Mouse (Mus musculus): Measurements from ENCODE around the gene AC109138.7. TPM values are rescaled to one million over a fixed set of nuclear protein-coding genes. Genes with fewer than 3 reads are reported as not detected.

AC109138.7 gene
- total and polyA plus RNA-seq, 3 experiments: not detected

DNA sequence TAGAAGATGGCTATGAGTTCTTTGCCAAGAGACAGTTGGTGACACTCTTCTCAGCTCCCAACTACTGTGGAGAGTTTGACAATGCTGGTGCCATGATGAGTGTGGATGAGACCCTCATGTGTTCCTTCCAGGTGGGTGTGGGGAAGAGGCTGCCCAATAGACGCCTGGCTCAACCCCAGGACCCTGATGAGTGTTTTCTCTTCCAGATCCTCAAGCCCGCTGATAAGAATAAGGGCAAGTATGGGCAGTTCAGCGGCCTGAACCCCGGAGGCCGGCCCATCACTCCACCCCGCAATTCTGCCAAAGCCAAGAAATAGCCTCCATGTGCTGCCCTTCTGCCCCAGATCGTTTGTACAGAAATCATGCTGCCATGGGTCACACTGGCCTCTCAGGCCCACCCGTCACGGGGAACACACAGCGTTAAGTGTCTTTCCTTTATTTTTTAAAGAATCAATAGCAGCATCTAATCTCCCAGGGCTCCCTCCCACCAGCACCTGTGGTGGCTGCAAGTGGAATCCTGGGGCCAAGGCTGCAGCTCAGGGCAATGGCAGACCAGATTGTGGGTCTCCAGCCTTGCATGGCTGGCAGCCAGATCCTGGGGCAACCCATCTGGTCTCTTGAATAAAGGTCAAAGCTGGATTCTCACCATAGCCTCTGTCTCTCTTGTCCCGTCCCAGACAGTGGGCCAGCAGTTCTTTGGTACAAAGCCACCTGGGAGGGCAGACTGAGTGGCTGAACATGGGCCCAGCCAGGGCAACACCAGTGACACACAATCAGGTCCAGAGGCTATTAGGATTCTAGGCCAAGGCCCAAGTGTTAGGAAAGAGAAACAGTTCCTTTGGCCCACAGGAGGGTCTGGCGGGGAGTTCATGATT lies 19.1 kb upstream of the AC109138.7 start:
- Histone ChIP-seq H3K27ac (no peak overlapping the region), H3K9ac (ENCODE audit: low read depth, low read length) (no peak overlapping the region), H3K4me1 (ENCODE audit: control insufficient read depth, insufficient read depth, low read length) (peaks cover 10% of the 10 kb centered on the region), H3K36me3 (ENCODE audit: control insufficient read depth, insufficient read depth, low read length) (peaks cover 12% of the 10 kb centered on the region), H3K4me3 (no peak overlapping the region), H3K79me2 (replicated peaks; ENCODE audit: control insufficient read depth, insufficient read depth, low read length) (peaks cover 5% of the 10 kb centered on the region; the same call in 1 of the 2 replicates), H3K27me3 (ENCODE audit: control insufficient read depth, insufficient read depth, low read length) (no peaks in the 10 kb centered on the region)
- 81% methylated on average over 12 of the region's 12 CpGs for WGBS
- intact Hi-C loops (cut with DNase I): no loop called here
- DNase-seq: no peak
- no peak for TF ChIP-seq CTCF (IDR thresholded peaks at IDR 0.05)
- no peak for TF ChIP-seq POLR2A (IDR thresholded peaks at IDR 0.05; ENCODE audit: insufficient read depth, low read depth, low read length)
- TF ChIP-seq EP300 (IDR thresholded peaks at IDR 0.05; ENCODE audit: insufficient read depth, low read depth, low read length): no peak

DNA sequence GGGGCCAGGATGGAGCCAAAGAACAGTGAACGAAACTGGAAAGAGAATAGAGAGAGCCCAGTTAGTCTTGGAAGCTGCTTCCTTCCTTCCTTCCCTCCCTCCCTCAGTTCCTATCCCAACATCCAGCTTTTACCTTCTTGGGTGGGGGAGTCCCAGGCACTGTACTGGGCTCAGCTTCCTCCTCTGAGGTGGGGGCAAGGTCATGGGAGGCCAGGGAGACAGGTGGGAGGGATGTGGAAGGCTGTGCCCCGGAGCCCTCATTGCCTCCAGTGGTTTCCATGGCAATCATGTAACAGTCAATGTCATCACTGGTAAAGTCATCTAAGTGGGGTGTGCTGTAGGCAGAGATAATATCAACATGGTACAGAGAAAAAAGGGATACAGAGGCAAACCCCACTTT lies 18.1 kb upstream of the AC109138.7 start:
- peaks cover 12% of the 10 kb centered on the region for H3K36me3 ChIP-seq (ENCODE audit: control insufficient read depth, insufficient read depth, low read length)
- DNase-seq: no peak
- H3K27me3 ChIP-seq (ENCODE audit: control insufficient read depth, insufficient read depth, low read length): no peaks in the 10 kb centered on the region
- H3K27ac ChIP-seq: no peak overlapping the region
- peaks cover 5% of the 10 kb centered on the region; the same call in 1 of the 2 replicates for H3K79me2 ChIP-seq (replicated peaks; ENCODE audit: control insufficient read depth, insufficient read depth, low read length)
- H3K4me3 ChIP-seq: no peak overlapping the region
- intact Hi-C loops (cut with DNase I): no loop called here
- H3K9ac ChIP-seq (ENCODE audit: low read depth, low read length): no peak overlapping the region
- TF ChIP-seq POLR2A (IDR thresholded peaks at IDR 0.05; ENCODE audit: insufficient read depth, low read depth, low read length) (no peak), EP300 (IDR thresholded peaks at IDR 0.05; ENCODE audit: insufficient read depth, low read depth, low read length) (no peak), CTCF (IDR thresholded peaks at IDR 0.05) (no peak)
- H3K4me1 ChIP-seq (ENCODE audit: control insufficient read depth, insufficient read depth, low read length): peaks cover 15% of the 10 kb centered on the region
- 24% methylated on average over 2 of the region's 2 CpGs for WGBS

- TF ChIP-seq EP300 (IDR thresholded peaks at IDR 0.05; ENCODE audit: insufficient read depth, low read depth, low read length): no peak
- peak; percentile 34; the same call in 1 of the 2 replicates for TF ChIP-seq POLR2A (IDR thresholded peaks at IDR 0.05; ENCODE audit: insufficient read depth, low read depth, low read length)
- TF ChIP-seq CTCF (IDR thresholded peaks at IDR 0.05): no peak
- Histone ChIP-seq H3K27ac (no peak overlapping the region), H3K4me1 (ENCODE audit: control insufficient read depth, insufficient read depth, low read length) (peaks cover 12% of the 10 kb centered on the region), H3K79me2 (replicated peaks; ENCODE audit: control insufficient read depth, insufficient read depth, low read length) (peaks cover 5% of the 10 kb centered on the region; the same call in 1 of the 2 replicates), H3K36me3 (ENCODE audit: control insufficient read depth, insufficient read depth, low read length) (peaks cover 12% of the 10 kb centered on the region), H3K4me3 (no peak overlapping the region), H3K9ac (ENCODE audit: low read depth, low read length) (no peak overlapping the region), H3K27me3 (ENCODE audit: control insufficient read depth, insufficient read depth, low read length) (no peaks in the 10 kb centered on the region)
- peak; percentile 51 to 64 for DNase-seq
- WGBS: 16% methylated on average over 5 of the region's 5 CpGs
- intact Hi-C loops (cut with DNase I): no loop called here
Observed at GRCm38 (mm10) chr19:4196548-4196947, 17.6 kb upstream of the AC109138.7 start.

- Histone ChIP-seq H3K9ac (ENCODE audit: low read depth, low read length) (no peak overlapping the region), H3K4me3 (no peak overlapping the region), H3K36me3 (ENCODE audit: control insufficient read depth, insufficient read depth, low read length) (peaks cover 12% of the 10 kb centered on the region), H3K27me3 (ENCODE audit: control insufficient read depth, insufficient read depth, low read length) (no peaks in the 10 kb centered on the region), H3K79me2 (replicated peaks; ENCODE audit: control insufficient read depth, insufficient read depth, low read length) (peaks cover 4% of the 10 kb centered on the region; the same call in 1 of the 2 replicates), H3K4me1 (ENCODE audit: control insufficient read depth, insufficient read depth, low read length) (peaks cover 14% of the 10 kb centered on the region), H3K27ac (no peak overlapping the region)
- WGBS: 70% methylated on average over 3 of the region's 3 CpGs
- no peak for DNase-seq
- intact Hi-C loops (cut with DNase I): no loop called here
- TF ChIP-seq POLR2A (IDR thresholded peaks at IDR 0.05; ENCODE audit: insufficient read depth, low read depth, low read length) (no peak), CTCF (IDR thresholded peaks at IDR 0.05) (no peak), EP300 (IDR thresholded peaks at IDR 0.05; ENCODE audit: insufficient read depth, low read depth, low read length) (no peak)
Observed at GRCm38 (mm10) chr19:4197180-4197579, 17.0 kb upstream of the AC109138.7 start.

GRCm38 (mm10) chr19:4201291-4201909 lies 12.8 kb upstream of the AC109138.7 start, which contains the start of gene Rad9a:
TSS of gene Rad9a (minus strand) at chr19:4201662.
- intact Hi-C loops (cut with DNase I): loop anchor here (1.0 to 5.0 kb wide), 3 partner anchors 9 to 104 kb away; partner anchors contain the start of genes Aip, Cdk2ap2, Pitpnm1 and Ppp1ca
- Histone ChIP-seq H3K4me3 (peak within 1 kb of the TSS; percentile 76), H3K27ac (peak within 1 kb of the TSS; percentile 84), H3K27me3 (ENCODE audit: control insufficient read depth, insufficient read depth, low read length) (no peaks in the 10 kb centered on the region), H3K36me3 (ENCODE audit: control insufficient read depth, insufficient read depth, low read length) (no peaks in the 10 kb centered on the region), H3K4me1 (ENCODE audit: control insufficient read depth, insufficient read depth, low read length) (peaks cover 13% of the 10 kb centered on the region), H3K79me2 (replicated peaks; ENCODE audit: control insufficient read depth, insufficient read depth, low read length) (no peaks in the 10 kb centered on the region), H3K9ac (ENCODE audit: low read depth, low read length) (peak within 1 kb of the TSS; percentile 74)
- DNase-seq: peak; percentile 94 to 97
- TF ChIP-seq CTCF (IDR thresholded peaks at IDR 0.05) (no peak), EP300 (IDR thresholded peaks at IDR 0.05; ENCODE audit: insufficient read depth, low read depth, low read length) (no peak), POLR2A (IDR thresholded peaks at IDR 0.05; ENCODE audit: insufficient read depth, low read depth, low read length) (peak; percentile 97)
- WGBS: under 1% methylated on average over 34 of the region's 34 CpGs
